In the genomic region with DNA sequence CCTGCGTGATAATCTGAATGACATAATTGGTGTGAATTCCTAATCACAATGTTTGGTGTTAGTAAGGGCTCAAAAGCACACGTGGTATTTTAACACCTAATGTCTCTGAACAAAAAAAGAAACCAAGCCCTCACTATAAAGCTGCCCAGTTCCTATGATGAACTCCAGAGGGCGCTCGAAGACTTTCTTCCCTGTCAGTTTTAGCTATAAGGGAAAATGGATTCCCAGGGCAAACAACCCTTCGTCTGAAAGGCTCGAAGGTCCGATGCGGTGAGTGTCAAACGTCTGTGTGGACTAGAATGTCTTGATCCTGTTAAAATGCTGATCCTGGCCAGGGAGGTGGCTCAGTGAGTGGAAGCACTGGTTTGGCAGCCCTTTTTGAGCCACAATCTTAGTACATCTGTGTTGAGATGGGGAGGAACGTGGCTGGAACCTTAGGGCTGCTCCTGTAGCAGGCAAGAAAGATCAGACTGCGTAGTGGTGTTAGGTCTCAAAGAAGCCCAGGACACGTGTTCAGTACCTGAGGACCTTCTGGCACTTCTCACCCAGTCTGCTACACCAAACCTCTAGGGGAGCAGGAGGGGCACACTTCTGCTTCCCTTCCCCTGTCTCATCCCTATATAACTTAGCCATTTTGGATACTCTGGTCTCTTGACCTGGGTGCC, we compare ENCODE assay signal across 8 mouse cellular contexts.
DNase-seq lines count a peak whose midpoint lies in the region; ATAC-seq and TF ChIP-seq lines count a peak whose summit lies in the region.

No protein-coding gene starts in this region.

- H3K4me1 ChIP-seq in bone marrow macrophage, adult 2 months (ENCODE audit: control insufficient read depth, insufficient read depth, low read length), result peaks cover 28% of the 10 kb centered on the region
- peaks cover 3 to 4% of the 10 kb centered on the region in 2 experiments; a peak in 3 of 4 replicates for H3K4me1 ChIP-seq in heart, embryonic 14.5 days (ENCODE audit: control insufficient read depth in 2 of 2, insufficient read depth in 2 of 2, low read length in 2 of 2)
- H3K4me1 ChIP-seq in liver, embryonic 12.5 days, result no peaks in the 10 kb centered on the region; the same call in 1 of the 2 replicates
- H3K4me1 ChIP-seq in stomach, embryonic 15.5 days, result no peaks in the 10 kb centered on the region

- no peaks in the 10 kb centered on the region for H3K36me3 ChIP-seq in C2C12 (ENCODE audit: control insufficient read depth, insufficient read depth)
- H3K36me3 ChIP-seq in heart, embryonic 14.5 days (ENCODE audit: control insufficient read depth, insufficient read depth, low read length), result no peaks in the 10 kb centered on the region
- no peaks in the 10 kb centered on the region for H3K36me3 ChIP-seq in liver, embryonic 12.5 days
- H3K36me3 ChIP-seq in stomach, embryonic 15.5 days, result no peaks in the 10 kb centered on the region

- peak overlapping the region; percentile 60 for H3ac ChIP-seq in C2C12 (ENCODE audit: control insufficient read depth, insufficient read length, low read depth)

- no peak for TF ChIP-seq CTCF in C2C12 (IDR thresholded peaks at IDR 0.05; ENCODE audit: control insufficient read depth, insufficient read depth, insufficient read length)
- TF ChIP-seq CTCF in bone marrow macrophage, adult 2 months (IDR thresholded peaks at IDR 0.05; ENCODE audit: low read depth, low read length), result peak; percentile 59

- H3K9ac ChIP-seq in heart, embryonic 14.5 days (ENCODE audit: low read length), result peak overlapping the region; percentile 67
- H3K9ac ChIP-seq in liver, embryonic 12.5 days, result no peak overlapping the region
- H3K9ac ChIP-seq in stomach, embryonic 15.5 days, result peak overlapping the region; percentile 10

- H3K27ac ChIP-seq in bone marrow macrophage, adult 2 months (ENCODE audit: insufficient read depth, low read depth, low read length), result 0 out of 2 replicates have a peak overlapping the region, but pooled peaks have one; percentile 8
- no peak overlapping the region for H3K27ac ChIP-seq in heart, embryonic 14.5 days (replicated peaks in 1 of 2; ENCODE audit: control insufficient read depth in 1 of 2, insufficient read depth in 1 of 2, low read depth in 2 of 2, low read length in 2 of 2)
- no peak overlapping the region for H3K27ac ChIP-seq in liver, embryonic 12.5 days
- H3K27ac ChIP-seq in stomach, embryonic 15.5 days, result no peak overlapping the region

- no peak overlapping the region for H3K4me3 ChIP-seq in C2C12 (ENCODE audit: insufficient read depth, poor library complexity, severe bottlenecking)
- H3K4me3 ChIP-seq in bone marrow macrophage, adult 2 months (ENCODE audit: insufficient read depth, low read length), result peak overlapping the region; percentile 18
- peak overlapping the region; percentile 25 to 33; a peak in 3 of 4 replicates for H3K4me3 ChIP-seq in heart, embryonic 14.5 days (ENCODE audit: control insufficient read depth in 1 of 2, insufficient read depth in 1 of 2, low read depth in 1 of 2, low read length in 2 of 2)
- no peak overlapping the region for H3K4me3 ChIP-seq in liver, embryonic 12.5 days
- peak overlapping the region; percentile 28 for H3K4me3 ChIP-seq in stomach, embryonic 15.5 days (replicated peaks)

- no peaks in the 10 kb centered on the region for H3K9me3 ChIP-seq in heart, embryonic 14.5 days (ENCODE audit: control insufficient read depth, low read length)
- H3K9me3 ChIP-seq in liver, embryonic 12.5 days (replicated peaks), result no peaks in the 10 kb centered on the region
- H3K9me3 ChIP-seq in stomach, embryonic 15.5 days, result no peaks in the 10 kb centered on the region

- whole genome bisulfite sequencing in heart, embryonic 14.5 days, result 14% methylated on average over 12 of the region's 12 CpGs
- WGBS in liver, embryonic 12.5 days (ENCODE audit: insufficient replicate concordance), result 13% methylated on average over 12 of the region's 12 CpGs
- WGBS in stomach, embryonic 15.5 days, result 7% methylated on average over 12 of the region's 12 CpGs

- H3K27me3 ChIP-seq in C2C12 (ENCODE audit: control insufficient read depth, insufficient read depth, insufficient read length), result no peaks in the 10 kb centered on the region
- no peaks in the 10 kb centered on the region for H3K27me3 ChIP-seq in heart, embryonic 14.5 days (ENCODE audit: control insufficient read depth, insufficient read depth, low read length)
- H3K27me3 ChIP-seq in liver, embryonic 12.5 days (replicated peaks), result peaks cover 13% of the 10 kb centered on the region
- H3K27me3 ChIP-seq in stomach, embryonic 15.5 days (replicated peaks), result no peaks in the 10 kb centered on the region

- peak; percentile 87 for DNase-seq in kidney, postnatal 10 days
- peak; percentile 55 to 70 for DNase-seq in natural killer cell, adult 2 months (ENCODE audit: low spot score in 2 of 2)

- no peak for TF ChIP-seq POLR2A in bone marrow macrophage, adult 2 months (IDR thresholded peaks at IDR 0.05; ENCODE audit: borderline replicate concordance, low read depth, low read length)

- ATAC-seq in erythroblast, adult 5-6 weeks (replicated peaks; ENCODE audit: low FRiP score, poor library complexity, severe bottlenecking), result 0 out of 2 replicates have a peak, but pooled peaks have one; percentile 35
- ATAC-seq in heart, embryonic 14.5 days (ENCODE audit: insufficient number of reproducible peaks, insufficient read depth, low FRiP score, low read depth), result peak; percentile 43; the same call in 1 of the 2 replicates
- ATAC-seq in liver, embryonic 12.5 days, result no peak
- ATAC-seq in stomach, embryonic 15.5 days (ENCODE audit: insufficient read depth, low FRiP score, low read depth), result 0 out of 2 replicates have a peak, but pooled peaks have one; percentile 14

- no peaks in the 10 kb centered on the region for H3K79me3 ChIP-seq in C2C12 (ENCODE audit: low read depth)

- H3K4me2 ChIP-seq in heart, embryonic 14.5 days (ENCODE audit: low read length), result peak overlapping the region; percentile 72
- peak overlapping the region; percentile 57 for H3K4me2 ChIP-seq in liver, embryonic 12.5 days
- H3K4me2 ChIP-seq in stomach, embryonic 15.5 days, result peak overlapping the region; percentile 58

- no peaks in the 10 kb centered on the region for H3K79me2 ChIP-seq in C2C12 (ENCODE audit: control insufficient read depth, insufficient read depth)

TF ChIP-seq in C2C12, 6 proteins besides CTCF, POLR2A, EP300 and RAD21:
- TF ChIP-seq USF1 (IDR thresholded peaks at IDR 0.05; ENCODE audit: low read depth), result no peak

Comparison
In these comparisons a context has a peak if more than half of its experiments do, and no peak if none do; other contexts are left out.
1. H3K4me3 ChIP-seq: peak in bone marrow macrophage, adult 2 months (single experiment), heart, embryonic 14.5 days (2 of 2) and stomach, embryonic 15.5 days (single experiment); none in C2C12 (single experiment) and liver, embryonic 12.5 days (single experiment).
2. Peak in every context shown above with its lines, with median percentiles within 50 percentile points of each other: H3K4me2 ChIP-seq.